Mouse (Mus musculus) embryonic fibroblast, embryonic 13.5 days (primary cell): ENCODE measurements around the gene Saa1.

Experiments used
- CTCF ChIP-seq: IDR thresholded peaks from 2 replicates; pipeline ENCODE4 v1.5.1; 2011; ENCODE audit warnings: mild to moderate bottlenecking, control low read depth, low read length, moderate library complexity, borderline replicate concordance; ENCODE audit not compliant: insufficient read depth
- POLR2A ChIP-seq: IDR thresholded peaks from 2 replicates; pipeline ENCODE4 v1.6.1; 2011; ENCODE audit warnings: low read depth, mild to moderate bottlenecking, control low read depth, low read length, moderate library complexity

DNA sequence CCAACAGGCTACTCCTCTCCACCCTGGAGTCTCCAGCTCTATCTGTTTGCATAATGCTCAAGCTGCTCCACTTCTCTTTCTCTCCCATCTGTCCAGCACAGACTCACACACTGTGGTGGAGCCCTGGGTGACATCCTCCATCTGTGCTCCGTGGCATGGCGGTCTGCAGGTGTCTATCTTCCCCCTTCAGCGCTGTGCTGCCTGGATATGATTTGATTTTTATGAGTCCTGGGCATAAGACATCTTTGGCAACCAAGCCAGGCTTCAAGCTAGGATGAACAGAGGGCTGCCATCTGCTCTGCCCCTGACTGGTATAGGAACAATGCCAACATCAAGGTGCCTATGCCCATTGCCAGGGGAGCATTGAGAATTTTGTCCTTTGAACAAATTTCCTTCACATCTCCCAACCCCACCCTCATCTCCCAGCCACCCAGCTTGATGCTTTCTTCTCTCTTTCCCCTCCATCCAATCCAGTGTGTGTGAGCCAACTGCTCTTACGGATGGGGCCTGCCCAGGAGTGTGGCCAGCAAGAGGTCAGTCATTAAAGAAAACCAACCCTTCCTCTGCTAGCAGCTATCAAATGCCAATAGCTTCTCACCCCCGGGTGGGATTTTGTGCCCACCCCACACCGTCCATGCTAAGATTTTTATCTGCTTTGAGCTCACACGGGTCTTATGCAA, 24.0 kb downstream of the Saa1 start:
- TF ChIP-seq CTCF (no peak), POLR2A (no peak)
